Mouse (Mus musculus) kidney, adult 9 months (tissue): ENCODE measurements around the gene Stk24.
A peak's percentile ranks its signal among the peaks of the same experiment; 100 is the strongest.
"Not testable (repeated sequence)": the region's sequence is repeated elsewhere in the genome, so short reads cannot be mapped to it uniquely, and the experiment has no call there.

ENCODE experiments used
- DNase-seq: peaks from one replicate; pipeline ENCODE4 v3.0.0; 2022

Stk24 gene

DNA sequence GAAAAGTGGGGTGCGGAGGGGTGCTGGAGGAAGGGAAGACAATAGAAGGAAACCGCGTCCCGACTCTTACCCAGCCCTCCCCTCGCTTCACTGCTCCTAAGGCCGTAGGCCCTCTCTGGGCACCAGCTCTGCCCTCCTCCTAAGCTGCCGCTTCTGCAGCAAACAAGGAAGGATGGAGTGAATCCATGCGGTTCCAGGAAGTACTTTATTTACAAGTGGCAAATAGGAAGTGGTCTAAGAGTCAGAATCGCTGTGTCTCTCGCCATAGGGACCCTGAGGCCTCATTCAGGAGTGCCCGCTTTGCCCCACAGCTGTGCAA is at the start of gene Stk24:
Gene Stk24 (minus strand): TSS at position 185 of the 319 bp plus-strand sequence.
- no peak for DNase-seq

DNA sequence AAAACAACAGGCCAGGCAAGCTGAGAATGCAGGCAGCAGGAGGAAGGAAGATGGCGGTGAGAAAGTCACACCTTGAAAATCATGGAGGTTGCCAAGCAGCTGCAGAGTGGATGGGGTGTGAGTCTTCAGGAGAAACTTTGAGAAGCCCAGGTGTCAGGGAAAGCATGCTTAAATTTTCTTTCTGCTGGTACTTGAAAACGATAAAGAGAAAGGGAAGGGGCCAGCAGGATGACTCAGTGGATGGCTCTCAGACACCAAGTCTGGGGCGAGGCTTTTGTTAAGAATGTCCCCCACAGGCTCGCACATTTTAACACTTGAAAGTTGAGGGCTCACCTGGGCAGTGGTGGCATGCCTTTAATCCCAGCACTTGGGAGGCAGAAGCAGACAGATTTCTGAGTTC is 48.3 kb upstream of the Stk24 start:
- no peak for DNase-seq

DNA sequence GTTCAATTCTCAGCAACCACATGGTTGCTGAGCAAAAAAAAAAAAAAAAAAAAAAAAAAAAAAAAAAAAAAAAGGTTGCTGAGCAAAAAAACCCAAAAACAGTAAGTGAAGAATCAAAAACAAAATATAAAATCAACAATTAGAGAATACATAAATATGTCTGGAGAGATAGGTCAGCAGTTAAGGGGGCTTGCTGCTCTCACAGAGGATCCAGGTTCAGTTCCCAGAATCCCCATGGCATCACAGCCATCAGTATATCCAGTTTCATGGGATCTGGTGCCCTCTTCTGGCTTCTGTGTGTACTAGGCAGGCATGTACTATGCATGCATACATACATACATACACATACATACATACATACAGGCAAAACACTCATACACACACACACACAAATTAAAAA is 46.9 kb upstream of the Stk24 start:
- DNase-seq: no peak

DNA sequence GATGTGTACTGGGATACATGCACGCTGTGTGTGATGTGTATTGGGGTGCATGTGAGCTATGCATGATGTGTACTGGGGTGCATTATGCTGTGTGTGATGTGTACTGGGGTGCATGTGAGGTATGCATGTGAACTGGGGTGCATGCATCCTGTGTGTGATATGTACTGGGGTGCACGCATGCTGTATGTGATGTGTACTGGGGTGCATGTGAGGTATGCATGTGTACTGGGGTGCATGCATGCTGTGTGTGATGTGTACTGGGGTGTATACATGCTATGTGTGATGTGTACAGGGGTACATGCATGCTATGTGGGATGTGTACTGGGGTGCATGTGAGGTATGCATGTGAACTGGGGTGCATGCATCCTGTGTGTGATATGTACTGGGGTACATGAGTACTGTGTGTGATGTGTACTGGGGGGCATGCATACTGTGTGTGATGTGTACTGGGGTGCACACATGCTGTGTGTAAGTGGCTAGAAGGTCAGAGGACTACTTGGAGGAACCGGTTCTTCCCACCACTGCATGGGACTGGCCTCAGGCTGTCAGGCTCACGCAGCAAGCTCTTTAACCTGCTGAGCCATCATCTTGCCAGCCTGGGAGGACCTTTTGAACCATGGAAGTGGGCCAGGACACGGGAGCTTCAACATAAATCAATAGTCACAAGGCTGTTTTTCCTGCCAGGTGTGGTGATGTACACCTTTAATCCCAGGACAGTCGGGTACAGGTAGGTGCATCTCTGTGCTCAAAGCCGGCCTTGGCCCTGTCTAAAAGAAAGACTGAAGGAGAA is 45.4 kb upstream of the Stk24 start:
- DNase-seq: peak; percentile 84

DNA sequence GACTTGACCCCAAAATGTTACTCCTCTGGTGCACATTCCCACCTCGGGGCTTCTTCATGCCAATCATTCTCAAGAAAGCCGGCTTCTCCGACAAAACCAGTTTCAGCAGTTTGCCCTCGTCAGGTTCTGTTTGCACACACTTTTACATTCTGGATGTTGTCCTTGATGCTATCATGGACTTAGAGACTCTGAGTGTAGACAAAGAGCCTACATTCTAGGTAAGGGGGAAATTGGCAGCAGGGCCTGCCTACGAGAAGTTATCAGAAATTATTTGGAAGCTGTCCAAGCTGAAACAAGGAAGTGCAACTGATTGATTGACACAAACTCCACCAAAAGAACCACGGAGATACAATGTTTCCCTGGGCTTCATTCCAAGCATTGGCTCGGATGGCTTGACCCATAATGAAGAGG is 43.5 kb upstream of the Stk24 start:
- no peak for DNase-seq

DNA sequence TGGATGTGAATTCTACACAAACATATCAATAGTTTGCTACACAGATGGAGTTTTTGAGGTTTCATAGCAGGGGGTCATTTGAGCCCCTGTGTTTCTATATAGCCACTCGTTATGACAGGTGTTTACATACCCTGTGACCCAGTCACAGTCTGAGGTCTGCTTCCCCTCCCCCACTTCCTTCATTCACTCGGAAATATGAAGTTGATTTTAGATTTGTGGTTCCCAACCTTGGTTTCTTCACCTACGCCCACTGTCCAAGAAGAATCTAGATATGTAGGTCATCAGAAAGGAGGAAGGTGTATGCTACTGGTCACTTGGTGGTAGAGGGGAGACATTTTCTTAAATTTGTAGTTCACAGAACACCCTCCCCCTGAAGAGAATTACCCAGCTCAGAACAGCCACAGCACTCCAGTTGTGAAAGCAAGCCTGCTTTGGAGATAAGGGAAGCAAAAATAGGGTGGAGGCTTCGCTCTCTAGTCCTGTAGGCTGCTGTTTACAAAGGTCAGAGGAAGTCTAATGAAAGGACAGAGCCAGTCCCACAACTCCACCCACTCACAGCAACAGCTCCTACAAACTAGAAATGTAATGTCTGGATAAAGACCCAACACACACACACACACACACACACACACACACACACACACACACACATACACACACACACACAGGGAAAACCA is 43.0 kb upstream of the Stk24 start:
- peak; percentile 26 for DNase-seq

DNA sequence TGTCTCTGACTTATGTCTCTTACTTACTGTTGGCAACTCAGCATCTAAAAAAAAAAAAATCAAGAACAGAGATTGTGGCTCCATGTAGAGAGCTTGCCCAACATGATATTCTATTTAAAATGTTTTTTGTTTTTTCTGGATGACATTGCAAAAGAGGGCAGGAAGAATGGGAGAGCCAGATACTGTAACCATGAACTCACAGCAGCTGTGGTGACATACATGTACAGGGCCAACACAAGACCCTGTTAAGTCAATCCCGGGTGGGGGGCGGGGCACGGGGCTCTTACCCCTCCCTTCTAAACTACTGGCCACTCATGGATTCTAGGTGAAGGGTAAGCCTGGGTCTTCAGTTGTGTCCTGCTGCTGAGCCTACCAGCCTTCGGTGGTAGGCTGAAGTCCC is 42.2 kb upstream of the Stk24 start:
- DNase-seq: no peak

DNA sequence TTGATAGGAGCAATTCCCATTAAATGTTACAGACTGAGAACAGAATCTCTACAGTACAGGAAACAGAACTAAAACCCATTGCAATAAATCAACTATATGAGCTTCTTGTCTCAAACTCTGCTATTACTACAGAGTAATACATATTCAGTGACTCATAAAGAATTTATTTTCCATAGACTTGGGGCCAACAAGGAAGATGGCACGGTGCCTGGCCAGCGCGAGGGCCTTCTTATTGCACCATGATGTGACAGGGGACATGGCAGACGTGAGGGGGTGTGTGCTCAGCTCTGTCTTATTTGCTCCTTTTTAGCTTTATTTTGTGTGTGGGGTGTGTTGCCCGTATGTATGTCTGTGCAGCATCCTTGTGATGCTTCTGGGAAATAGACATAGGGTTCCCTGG is 37.8 kb upstream of the Stk24 start:
- DNase-seq: no peak

DNA sequence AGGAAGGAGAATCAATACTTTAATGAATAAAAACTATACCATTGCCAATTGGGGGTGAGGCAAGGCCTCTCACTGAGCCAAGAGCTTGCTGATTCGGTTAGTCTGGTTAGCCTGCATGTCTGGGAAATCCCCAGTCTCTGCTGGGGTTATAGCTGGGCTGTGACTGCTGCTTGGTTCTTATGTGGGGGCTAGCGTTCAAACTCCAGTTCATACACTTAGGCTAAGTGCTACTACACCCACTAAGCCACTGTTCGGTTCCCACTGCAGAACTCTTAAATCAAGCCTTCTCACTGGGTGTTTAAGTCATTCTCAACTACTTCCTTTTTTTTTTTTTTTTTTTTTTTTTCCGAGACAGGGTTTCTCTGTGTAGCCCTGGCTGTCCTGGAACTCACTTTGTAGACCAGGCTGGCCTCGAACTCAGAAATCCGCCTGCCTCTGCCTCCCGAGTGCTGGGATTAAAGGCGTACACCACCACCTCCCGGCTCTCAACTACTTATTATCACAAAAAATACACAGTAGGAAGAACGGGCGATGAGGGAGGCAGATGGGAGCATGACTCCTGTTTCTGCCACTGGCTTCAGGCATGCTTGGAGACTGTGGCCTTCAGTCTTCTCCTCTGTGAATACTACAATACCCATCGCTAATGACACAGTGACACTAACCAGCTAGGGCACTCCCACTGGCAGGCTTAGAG is 37.0 kb upstream of the Stk24 start:
- no peak for DNase-seq

DNA sequence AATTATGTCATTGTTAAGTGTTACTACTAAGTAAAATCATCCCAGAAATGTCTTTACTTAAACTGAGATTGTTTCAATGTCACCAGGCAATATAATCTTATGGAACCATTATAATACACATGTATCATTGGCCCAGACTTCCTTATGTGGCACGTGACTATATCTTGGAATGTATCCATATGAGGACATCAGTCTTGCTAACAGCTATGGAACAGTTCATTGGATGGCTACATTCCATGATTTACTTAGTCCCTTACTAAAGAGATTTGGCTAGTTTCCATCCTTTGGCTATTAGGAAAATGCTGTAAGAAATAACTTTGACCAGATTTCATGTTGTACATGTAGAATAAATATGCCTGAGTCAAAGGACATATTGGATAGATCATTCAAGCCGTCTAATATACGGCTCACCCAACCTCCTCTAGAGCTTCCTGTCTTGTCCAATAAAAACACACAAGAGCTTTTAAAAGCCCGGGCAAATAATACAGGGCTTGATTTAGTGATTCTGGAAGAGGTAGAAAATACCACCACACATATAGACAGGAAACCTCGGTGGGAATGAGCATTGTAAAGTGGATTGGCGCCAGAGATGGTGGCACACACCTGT is 34.9 kb upstream of the Stk24 start:
- DNase-seq: no peak

DNA sequence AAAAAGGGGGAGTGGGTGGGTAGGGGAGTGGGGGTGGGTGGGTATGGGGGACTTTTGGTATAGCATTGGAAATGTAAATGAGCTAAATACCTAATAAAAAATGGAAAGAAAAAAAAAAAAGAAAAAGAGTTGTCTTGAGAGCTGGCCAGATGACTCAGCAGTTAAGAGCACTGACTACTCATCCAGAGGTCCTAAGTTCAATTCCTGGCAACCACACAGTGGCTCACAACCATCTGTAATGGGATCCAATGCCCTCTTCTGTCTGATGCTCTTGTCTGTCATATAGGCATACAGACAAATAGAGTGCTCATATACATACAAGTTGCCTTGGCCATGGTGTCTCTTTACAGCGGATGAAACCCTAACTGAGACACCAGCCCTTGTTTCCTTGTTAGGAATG is 33.9 kb upstream of the Stk24 start:
- not testable (repeated sequence) for DNase-seq

DNA sequence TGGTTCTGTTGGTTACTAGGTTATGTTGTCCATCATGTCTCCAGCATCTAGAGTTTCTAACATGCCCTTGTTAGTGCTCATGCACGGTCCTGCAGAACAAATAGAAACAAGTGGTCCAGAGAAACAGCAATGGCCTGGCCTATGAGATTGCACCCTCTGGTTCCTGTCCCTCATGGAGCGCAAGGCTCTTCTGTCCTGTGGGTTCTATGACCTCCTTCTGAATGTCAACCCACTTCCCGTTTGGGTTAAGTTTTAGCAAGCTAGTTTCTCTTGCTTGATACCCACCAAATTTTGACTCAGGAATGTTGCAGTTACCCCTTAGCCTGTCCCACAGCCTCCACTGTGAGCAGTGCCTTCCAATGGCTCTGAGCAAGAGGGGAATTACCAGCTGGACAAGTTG is 29.1 kb upstream of the Stk24 start:
- DNase-seq: no peak

DNA sequence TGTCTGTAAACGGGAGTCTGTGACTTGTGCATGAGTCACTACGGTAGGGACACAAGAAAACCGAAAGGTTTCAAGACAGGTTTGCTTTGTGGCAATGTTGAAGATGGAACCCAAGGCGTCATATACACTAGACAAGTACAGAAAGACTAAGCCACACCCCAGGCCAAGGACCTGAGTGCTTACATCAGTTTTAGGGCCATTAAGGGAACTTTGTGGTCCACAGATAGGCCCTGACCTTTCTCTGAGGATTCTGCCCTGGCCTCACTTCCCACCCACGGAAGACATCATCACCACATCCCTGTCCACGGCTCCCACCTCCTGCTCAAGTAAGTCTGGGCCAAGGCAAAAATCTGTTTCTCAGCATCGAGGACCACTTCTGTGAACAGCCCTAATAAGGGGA is 27.1 kb upstream of the Stk24 start:
- DNase-seq: no peak

DNA sequence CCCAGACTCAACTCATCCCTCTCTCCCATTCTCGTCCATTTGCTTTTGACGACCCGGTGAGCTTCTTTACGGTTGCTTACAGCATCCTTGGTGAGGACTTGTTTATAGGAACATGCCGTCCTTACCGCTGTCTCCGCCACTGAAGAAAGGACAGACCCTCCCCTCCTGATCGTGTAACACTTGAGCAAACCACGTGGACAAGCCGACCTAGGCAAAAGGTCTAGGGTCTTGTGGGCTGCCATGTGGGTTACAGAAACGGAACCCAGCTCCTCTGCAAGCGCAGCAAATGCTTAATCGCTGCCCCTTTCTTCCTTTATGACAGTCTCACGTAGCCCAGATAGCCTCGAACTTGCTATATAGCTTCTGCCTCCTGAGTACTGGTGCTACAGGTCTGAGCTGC is 25.7 kb upstream of the Stk24 start:
- no peak for DNase-seq

DNA sequence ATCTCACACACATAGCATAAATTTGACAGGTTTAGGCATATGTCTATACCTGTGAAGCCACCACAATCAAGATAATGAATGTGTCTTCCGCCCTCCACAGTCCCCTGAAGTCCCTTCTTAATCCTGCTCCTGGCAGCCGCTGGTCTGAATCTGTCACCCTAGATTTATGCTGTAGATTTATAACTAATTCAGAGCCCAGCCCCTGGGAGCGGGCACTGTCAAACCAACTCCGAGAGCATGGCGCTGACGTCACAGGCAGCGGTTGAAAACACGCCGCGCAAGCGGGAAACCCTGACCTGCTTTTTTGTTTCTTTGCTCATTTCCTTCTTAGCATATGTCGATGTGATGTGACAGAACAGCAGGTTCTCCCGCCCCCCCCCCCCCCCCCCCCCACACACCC is 25.3 kb upstream of the Stk24 start:
- no peak for DNase-seq

DNA sequence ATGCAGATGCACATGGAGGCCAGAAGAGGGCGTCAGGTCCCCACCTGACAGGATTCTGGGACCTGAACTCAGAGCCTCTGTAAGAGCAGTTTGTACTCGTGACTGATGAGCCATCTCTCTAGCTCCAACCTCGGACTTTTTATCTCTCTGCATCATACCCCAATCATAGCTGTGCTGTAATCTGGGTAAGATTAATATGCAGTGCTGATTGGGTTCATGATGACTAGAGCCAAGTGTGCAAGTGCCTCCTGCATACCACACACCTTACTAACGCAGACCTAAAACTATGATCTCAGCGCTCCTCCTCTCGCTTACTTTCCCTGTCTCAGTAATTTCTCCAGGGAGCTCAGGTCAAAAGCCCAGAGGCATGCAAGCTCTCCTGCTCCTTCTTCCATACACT is 19.9 kb upstream of the Stk24 start:
- no peak for DNase-seq

DNA sequence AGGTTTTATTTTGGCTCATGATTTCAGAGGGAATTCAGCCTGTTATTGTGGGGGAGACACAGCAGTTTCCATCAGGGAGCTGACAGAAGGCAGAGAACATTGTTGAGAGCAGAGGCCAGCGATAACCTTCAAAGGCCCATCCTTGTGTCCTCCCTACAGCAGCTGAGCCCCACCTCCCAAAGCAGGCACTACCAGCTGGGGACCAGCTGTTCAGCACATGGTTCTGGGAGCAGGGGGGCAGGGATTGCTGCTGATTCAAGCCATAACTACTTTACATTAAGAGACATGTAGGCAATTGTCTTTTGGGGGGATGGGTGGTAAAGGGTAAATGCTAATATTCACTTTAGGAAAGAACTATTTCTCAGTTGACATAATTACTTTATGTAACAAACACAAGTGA is 17.7 kb upstream of the Stk24 start:
- DNase-seq: no peak

DNA sequence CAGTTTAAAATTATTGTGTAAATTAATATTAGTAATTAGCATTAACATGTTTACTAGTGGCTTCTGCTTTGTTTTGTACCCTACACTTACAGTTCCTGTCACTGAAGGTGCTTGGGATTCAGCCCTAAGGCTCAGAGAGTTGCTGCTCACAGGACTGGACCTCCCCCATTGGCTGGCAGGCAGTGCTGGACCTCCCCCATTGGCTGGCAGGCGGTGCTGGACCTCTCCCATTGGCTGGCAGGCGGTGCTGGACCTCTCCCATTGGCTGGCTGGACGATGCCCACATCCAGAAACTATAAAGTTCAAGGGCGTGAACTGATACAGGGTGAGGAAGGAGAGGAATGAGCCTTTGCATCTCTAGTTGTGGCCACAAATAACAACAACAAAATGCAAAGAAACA is 15.3 kb upstream of the Stk24 start:
- no peak for DNase-seq

DNA sequence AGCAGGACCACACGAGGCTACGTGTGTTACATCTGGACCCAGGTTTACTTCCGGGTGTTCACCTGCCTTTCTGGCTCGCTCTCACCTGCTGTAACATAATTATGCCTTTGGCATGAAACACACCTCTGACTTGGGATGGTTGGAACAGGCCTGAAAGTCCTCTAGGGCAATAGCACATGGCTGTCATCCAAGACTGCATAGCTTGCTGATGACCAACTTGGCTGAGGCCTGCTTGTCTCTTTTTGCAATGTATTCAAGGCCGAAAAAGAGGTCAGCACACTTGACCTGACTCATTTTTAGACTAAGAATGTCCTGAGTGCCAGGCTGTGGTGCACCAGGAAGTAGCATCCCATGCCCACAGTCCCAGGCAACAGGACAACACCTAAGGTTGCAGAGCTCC is 12.1 kb upstream of the Stk24 start:
- DNase-seq: peak; percentile 85

DNA sequence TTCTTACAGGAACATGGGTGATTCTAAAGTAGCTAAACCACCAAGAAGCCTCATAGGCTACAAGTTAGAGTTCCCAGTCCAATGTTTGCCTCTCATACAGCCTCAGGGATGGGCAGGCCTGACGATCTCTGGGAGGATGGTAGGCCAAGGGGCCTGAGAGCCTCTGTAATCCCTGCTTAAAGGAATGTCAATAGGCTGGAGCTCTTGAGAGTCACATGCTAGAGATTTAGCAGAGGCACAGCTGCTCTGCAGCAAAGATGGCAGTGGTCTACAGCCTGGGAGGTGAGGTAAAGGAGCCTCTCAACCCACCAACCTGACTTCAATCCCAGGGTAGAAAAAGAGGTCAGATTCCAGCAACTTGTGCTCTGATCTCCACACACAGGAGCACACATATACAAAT is 7.9 kb upstream of the Stk24 start:
- no peak for DNase-seq

DNA sequence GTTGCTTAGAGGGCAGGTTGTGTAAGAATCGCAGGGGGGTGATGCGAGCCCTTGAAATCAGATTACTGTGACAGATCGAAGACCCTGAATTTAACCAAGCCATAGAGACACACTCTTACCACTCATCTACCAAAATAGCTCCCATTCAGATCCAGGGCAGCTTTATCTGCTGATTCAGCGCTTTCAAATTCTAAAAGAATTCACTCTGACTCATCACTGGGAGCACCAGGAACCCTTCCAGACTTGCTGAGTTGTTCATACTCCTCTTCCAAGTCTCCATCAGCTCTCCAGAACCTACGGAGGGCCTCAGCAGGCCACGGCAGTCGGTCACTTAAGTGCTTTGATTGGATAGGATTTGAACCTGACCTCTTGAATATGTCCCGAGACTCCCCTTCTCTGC is 5.6 kb upstream of the Stk24 start:
- no peak for DNase-seq

DNA sequence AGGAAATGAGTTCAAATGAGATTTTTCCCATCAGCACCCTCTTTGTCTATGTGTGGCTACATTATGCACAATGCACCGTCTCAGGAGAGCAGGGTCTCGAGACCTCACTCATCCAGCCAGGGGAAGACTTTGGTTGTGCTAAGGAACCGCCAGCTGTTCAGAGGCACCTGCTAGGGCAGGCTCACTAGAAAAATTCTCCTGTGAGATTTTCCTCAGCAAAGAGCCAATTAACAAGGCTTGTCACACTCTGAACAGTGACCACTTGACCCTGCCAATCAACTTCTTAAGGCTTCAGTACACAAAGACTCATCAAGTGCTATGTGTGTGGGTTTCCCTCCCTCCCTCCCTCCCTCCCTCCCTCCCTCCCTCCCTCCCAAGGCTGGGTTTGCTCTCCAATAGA is 4.0 kb upstream of the Stk24 start:
- no peak for DNase-seq

DNA sequence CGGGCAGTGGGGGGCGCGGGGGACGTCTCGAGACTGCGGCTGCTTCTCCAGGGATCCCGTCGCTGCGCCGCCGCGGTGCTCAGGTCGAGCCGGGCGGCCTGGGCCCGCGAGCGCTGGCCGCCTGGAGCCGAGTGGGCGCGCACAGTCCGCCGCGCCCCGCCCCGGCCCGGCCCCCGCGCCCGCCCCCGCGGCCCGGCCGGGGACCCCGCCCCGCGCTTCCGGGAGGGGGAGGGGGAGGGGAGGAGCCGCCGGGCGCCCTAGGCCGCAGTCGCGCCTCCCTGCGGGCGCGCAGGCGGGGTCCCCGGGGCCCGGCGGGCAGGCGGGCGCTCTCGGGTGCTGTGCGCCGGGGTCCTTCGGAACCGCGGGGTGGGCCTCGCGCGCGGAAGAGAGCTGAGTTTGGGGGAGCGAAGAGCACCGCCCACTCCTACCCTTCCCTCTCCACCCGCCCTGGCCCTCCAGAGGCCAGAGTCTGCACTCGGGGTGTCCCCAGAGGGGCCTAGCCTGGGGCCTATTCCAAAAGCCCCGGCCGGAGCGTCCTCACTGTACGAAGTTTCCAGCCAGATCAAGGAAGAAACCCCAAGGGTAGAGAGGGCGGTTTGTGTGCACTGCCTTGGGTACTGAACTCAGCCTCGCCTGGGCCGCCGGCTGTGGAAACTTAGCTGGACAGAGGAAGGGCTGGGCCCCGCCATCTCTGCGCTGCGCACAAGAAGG is 540 bp downstream of the Stk24 start:
- DNase-seq: peak; percentile 83
